Mouse (Mus musculus) lung, postnatal 0 days (tissue): ENCODE results near the gene Dcakd. TPM values are rescaled to one million over a fixed set of nuclear protein-coding genes. Genes with fewer than 3 reads are reported as not detected.

Experiments
- ATAC-seq: fragments of 200-750 bp; cut with Nextera tagmentation; 2 replicates; pipeline ENCODE4 v1.8.0; 2017; ENCODE audit warnings: moderate library complexity
- DNase-seq: peaks from one replicate; pipeline ENCODE4 v3.0.0-alpha.2; 2016; ENCODE audit warnings: low spot score
- H3K27ac ChIP-seq: fragments of 300-500 bp; sonication (generic); 2 replicates; pipeline ENCODE4 v1.5.1; 2014; ENCODE audit warnings: antibody characterized with exemption, mild to moderate bottlenecking, low read length, mixed read lengths
- H3K27me3 ChIP-seq: fragments of 300-500 bp; sonication (generic); replicated peaks from 2 replicates; pipeline ENCODE4 v1.6.1; 2014; ENCODE audit warnings: low read length, mixed read lengths; ENCODE audit not compliant: insufficient read depth
- H3K36me3 ChIP-seq: fragments of 300-500 bp; sonication (generic); 2 replicates; pipeline ENCODE4 v1.6.1; 2014; ENCODE audit warnings: low read length, mixed read lengths; ENCODE audit not compliant: insufficient read depth
- H3K4me1 ChIP-seq: fragments of 300-500 bp; sonication (generic); 2 replicates; pipeline ENCODE4 v1.6.1; 2014; ENCODE audit warnings: antibody characterized with exemption, low read depth, low read length, mixed read lengths; ENCODE audit not compliant: insufficient read depth
- H3K4me2 ChIP-seq: fragments of 300-500 bp; sonication (generic); replicated peaks from 2 replicates; pipeline ENCODE4 v1.6.1; 2014; ENCODE audit warnings: low read depth, mild to moderate bottlenecking, low read length, moderate library complexity, mixed read lengths
- H3K4me3 ChIP-seq: fragments of 300-500 bp; sonication (generic); 2 replicates; pipeline ENCODE4 v1.5.1; 2014; ENCODE audit warnings: low read depth, low read length
- H3K9ac ChIP-seq: fragments of 300-500 bp; sonication (generic); replicated peaks from 2 replicates; pipeline ENCODE4 v1.6.1; 2014; ENCODE audit warnings: low read depth, mild to moderate bottlenecking
- H3K9me3 ChIP-seq: fragments of 300-500 bp; sonication (generic); 2 replicates; pipeline ENCODE4 v1.6.1; 2016; ENCODE audit warnings: low read length, mixed read lengths
- CTCF ChIP-seq: IDR thresholded peaks from 2 replicates; pipeline ENCODE4 v1.5.1; 2016; ENCODE audit warnings: antibody characterized with exemption, mild to moderate bottlenecking
- EP300 ChIP-seq: IDR thresholded peaks from 2 replicates; pipeline ENCODE4 v1.6.1; 2016; ENCODE audit warnings: antibody characterized with exemption, mild to moderate bottlenecking, control low read depth
- WGBS: fragments of 180-500 bp; shearing (Covaris S2); extraction: QIAGEN DNeasy Blood & Tissue Kit; methylation state at CpG from one replicate; pipeline ENCODE4 v1.1.7; 2014; 5-methylcytosine and 5-hydroxymethylcytosine counted together
- polyA plus RNA-seq: library from polyadenylated mRNA; unstranded; fragments of >200 nt; fragmentation: Nextera tagmentation; extraction: Ambion mirVana; gene quantifications from 2 replicates; pipeline ENCODE4 v1.2.1, GENCODE M21; 2015

Dcakd gene
- polyA plus RNA-seq, 1 experiment from 2014 or later: 51.1 TPM

GRCm38 (mm10) chr11:102992940-102993339 lies 35.2 kb downstream of the Dcakd start:
- H3K36me3 ChIP-seq: peaks cover 12% of the 10 kb centered on the region
- H3K9me3 ChIP-seq: no peaks in the 10 kb centered on the region
- 0 out of 2 replicates have a peak, but pooled peaks cover 3% of the 10 kb centered on the region for H3K4me1 ChIP-seq
- H3K9ac ChIP-seq: no peak overlapping the region
- peaks cover 6% of the 10 kb centered on the region; the same call in 1 of the 2 replicates for H3K27me3 ChIP-seq
- peak; percentile 93 for TF ChIP-seq CTCF
- TF ChIP-seq EP300: no peak
- peak; percentile 70 for ATAC-seq
- no peak overlapping the region for H3K4me3 ChIP-seq
- no peak overlapping the region for H3K4me2 ChIP-seq
- DNase-seq: peak; percentile 76
- 13% methylated on average over 5 of the region's 5 CpGs for WGBS
- H3K27ac ChIP-seq: no peak overlapping the region

DNA sequence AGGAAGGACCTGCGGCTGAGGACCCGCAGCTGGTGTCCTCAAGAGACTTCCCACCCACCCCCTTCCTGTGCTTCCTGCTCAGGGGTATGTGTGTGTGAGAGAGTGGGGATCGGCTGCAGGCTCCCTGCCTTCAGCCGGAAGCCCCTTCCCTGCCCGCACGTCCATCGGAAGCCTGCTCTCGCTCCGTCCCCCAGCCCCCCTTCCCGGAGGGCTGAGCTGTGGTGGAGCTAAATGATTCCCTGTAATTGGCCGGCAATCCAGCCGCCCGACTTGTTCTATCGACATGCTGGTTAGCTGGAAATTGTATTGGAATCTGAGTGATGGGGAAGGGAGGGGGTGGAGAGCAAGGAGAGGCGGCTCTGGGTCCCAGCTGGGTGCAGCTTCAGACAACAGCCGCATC lies 36.5 kb downstream of the Dcakd start:
- Histone ChIP-seq H3K27ac (no peak overlapping the region), H3K36me3 (peaks cover 3% of the 10 kb centered on the region; the same call in 1 of the 2 replicates), H3K4me2 (peak overlapping the region; percentile 44), H3K27me3 (peaks cover 6% of the 10 kb centered on the region; the same call in 1 of the 2 replicates), H3K4me3 (no peak overlapping the region), H3K9me3 (no peaks in the 10 kb centered on the region), H3K9ac (no peak overlapping the region), H3K4me1 (0 out of 2 replicates have a peak, but pooled peaks cover 3% of the 10 kb centered on the region)
- WGBS: 5% methylated on average over 16 of the region's 16 CpGs
- peak; percentile 39; the same call in 1 of the 2 replicates for ATAC-seq
- TF ChIP-seq CTCF: no peak
- TF ChIP-seq EP300: no peak
- DNase-seq: peak; percentile 28

DNA sequence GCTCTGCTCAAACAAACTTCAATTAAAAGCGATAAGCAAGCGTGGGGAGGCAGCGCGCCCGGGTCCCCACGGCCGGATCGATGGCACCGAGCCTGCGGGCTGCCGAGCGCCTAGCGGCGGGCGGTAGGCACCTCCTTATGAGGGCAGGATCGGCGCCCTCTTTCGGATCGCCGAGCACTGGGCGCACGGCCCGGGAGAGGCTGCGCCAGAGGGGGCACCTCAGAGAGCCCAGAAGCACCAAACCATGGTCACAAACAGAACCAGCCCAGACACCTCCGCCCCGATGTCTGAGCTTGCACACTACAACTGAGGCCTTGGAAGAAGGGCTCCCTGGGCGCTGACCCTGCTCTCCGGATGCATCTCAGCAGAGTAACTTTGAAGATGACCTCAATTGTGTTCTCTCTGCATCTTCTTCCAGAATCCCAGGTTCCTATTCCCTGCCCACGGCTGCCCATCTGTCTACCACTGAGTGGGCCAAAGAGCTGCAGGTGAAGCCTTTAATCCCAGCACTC lies 37.9 kb downstream of the Dcakd start:
- DNase-seq: peak; percentile 44
- Histone ChIP-seq H3K27me3 (peaks cover 6% of the 10 kb centered on the region; the same call in 1 of the 2 replicates), H3K9ac (no peak overlapping the region), H3K36me3 (no peaks in the 10 kb centered on the region), H3K27ac (no peak overlapping the region), H3K4me3 (peak overlapping the region; percentile 35), H3K9me3 (no peaks in the 10 kb centered on the region), H3K4me1 (0 out of 2 replicates have a peak, but pooled peaks cover 3% of the 10 kb centered on the region), H3K4me2 (peak overlapping the region; percentile 72)
- ATAC-seq: peak; percentile 46
- TF ChIP-seq CTCF: peak; percentile 69
- TF ChIP-seq EP300: no peak
- 3% methylated on average over 26 of the region's 29 CpGs for WGBS

DNA sequence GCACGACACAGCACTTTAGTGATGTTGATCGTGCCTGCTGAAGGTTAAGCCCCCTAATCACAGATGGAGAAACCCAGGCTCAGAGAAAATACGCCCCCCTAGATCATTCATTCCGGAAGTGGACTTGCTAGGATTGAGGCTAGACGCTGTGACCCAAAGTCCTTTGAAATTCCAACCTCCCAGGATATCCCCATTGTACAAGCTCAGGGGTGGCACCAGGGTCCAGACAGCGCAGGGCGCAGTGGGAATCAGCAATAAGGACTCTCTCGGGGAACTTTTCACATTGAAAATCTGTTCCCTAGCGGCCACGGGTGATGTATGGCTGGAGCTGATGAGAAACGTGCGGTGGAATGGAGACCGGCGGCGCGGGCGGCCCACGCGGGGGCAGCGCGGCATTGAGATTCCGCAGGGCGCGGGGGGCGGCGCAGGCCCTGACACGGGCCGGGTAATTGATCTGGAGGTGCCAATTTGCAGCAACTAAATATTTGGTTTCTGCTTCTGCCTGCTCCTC lies 38.4 kb downstream of the Dcakd start:
- no peak for DNase-seq
- H3K27ac ChIP-seq: no peak overlapping the region
- no peaks in the 10 kb centered on the region for H3K36me3 ChIP-seq
- 0 out of 2 replicates have a peak, but pooled peaks cover 3% of the 10 kb centered on the region for H3K4me1 ChIP-seq
- H3K27me3 ChIP-seq: peaks cover 6% of the 10 kb centered on the region; the same call in 1 of the 2 replicates
- peak overlapping the region; percentile 35 for H3K4me3 ChIP-seq
- WGBS: 11% methylated on average over 28 of the region's 28 CpGs
- no peak overlapping the region for H3K9ac ChIP-seq
- peak overlapping the region; percentile 72 for H3K4me2 ChIP-seq
- no peak for ATAC-seq
- TF ChIP-seq CTCF: no peak
- no peak for TF ChIP-seq EP300
- H3K9me3 ChIP-seq: no peaks in the 10 kb centered on the region

DNA sequence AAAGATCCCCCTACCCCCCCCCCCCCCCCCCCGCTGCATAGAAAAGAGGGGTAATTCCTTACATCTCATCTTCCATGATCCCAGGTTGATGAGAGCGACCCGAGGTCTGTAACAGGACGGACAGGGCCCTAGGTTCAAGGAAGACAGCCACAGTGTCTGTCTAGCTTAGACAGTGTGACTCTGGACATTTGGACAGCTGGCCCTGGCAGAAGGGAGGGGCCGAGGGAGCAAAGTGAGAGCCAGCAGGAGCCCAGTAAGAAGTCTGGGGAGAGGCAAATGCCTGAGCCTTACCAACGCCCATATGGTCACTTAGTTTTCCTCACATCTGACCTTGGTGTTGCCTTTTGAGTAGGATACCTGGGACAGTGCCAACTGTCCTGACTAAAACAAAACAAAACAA lies 43.0 kb downstream of the Dcakd start:
- no peak for ATAC-seq
- DNase-seq: no peak
- H3K27ac ChIP-seq: no peak overlapping the region

DNA sequence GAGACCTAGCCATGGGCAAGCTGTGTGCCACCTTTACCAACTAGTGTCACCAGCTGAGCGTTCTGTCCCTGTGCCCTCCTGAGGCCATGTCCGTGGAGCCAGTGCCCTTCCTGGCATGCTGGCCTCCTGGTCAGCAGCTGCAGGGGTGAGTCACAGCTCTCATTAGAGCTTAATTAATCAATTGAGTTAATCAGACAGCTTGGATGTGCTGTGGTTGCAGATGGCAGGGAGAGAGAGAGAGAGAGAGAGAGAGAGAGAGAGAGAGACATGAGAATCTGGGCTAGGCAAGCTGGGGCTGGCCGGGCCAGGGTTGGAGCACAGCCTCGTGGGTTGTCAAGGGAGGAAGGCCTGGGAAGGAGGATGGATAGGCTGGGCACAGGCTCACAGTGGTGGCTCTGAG lies 43.5 kb downstream of the Dcakd start:
- Histone ChIP-seq H3K4me1 (no peaks in the 10 kb centered on the region), H3K36me3 (no peaks in the 10 kb centered on the region), H3K27ac (no peak overlapping the region), H3K4me2 (no peak overlapping the region), H3K27me3 (peaks cover 6% of the 10 kb centered on the region; the same call in 1 of the 2 replicates), H3K9ac (no peak overlapping the region), H3K9me3 (no peaks in the 10 kb centered on the region), H3K4me3 (no peak overlapping the region)
- ATAC-seq (no peak), DNase-seq (no peak)
- TF ChIP-seq EP300 (no peak), CTCF (no peak)
- 52% methylated on average over 4 of the region's 4 CpGs for WGBS

More for the DNA sequence above, 43.0 kb downstream of the Dcakd start:
- WGBS: 57% methylated on average over 5 of the region's 6 CpGs
- H3K9ac ChIP-seq: no peak overlapping the region
- H3K36me3 ChIP-seq: no peaks in the 10 kb centered on the region
- no peak overlapping the region for H3K4me2 ChIP-seq
- H3K9me3 ChIP-seq: no peaks in the 10 kb centered on the region
- no peak overlapping the region for H3K4me3 ChIP-seq
- TF ChIP-seq CTCF (no peak), EP300 (no peak)
- H3K27me3 ChIP-seq: peaks cover 6% of the 10 kb centered on the region; the same call in 1 of the 2 replicates
- 0 out of 2 replicates have a peak, but pooled peaks cover 1% of the 10 kb centered on the region for H3K4me1 ChIP-seq
